Mouse (Mus musculus): ENCODE data around the gene Cops4.

The Cops4 gene

DNA sequence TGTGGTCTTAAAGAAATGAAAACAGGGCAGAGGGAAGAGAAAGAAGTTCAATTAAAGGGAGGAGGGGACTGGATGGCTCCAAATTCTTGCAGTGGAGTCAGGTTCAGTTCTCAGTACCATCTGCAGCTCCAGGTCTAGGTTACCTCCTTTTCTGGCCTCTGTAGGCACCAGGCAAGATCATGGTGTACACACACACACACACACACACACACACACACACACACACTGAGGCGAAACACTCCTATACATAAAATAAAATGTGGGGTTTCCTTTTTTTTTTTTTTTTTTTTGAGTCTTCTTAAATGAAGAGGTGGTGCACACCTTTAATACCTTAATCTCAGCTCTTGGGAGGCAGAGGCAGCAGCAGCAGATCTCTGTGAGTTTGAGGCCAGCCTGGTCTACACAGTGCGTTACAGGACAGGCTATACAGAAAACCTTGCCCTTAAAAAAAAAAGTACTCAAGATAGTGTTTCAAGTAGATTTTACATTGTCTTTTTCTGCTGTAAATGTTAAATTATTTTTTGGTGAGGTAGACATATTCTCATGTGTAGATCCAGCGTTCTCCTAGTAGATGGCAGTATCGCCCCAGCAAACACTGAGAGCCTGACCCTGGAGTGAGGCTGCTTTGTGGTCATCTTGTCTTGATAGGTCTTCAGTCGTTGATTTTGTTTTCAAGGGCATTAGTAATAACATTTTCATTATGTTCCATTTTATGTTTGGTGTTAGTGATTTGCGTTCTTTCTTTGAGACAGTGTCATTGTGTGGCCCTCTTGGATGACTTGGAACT lies 28.4 kb downstream of the Cops4 start:
- DNase-seq, result peak; percentile 63

DNA sequence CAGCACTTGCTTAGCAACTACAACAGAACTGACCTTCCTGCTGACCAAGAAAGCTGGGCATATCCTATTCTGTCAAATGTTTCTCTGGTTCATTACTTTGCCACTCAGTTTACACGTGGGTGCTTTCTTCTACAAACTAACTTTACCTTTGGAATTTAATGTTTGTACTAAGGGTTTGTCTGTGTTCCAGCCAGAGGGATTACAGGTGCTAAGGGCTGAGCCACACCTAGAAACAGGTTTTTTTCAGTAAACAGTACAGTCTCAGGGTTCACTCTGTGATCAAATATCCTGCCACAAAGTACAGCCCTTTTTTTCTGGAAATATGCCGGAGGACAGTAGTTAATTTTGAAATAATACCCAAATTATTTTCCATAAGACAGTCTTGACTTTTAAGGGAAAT lies 30.1 kb downstream of the Cops4 start:
- DNase-seq, result no peak

DNA sequence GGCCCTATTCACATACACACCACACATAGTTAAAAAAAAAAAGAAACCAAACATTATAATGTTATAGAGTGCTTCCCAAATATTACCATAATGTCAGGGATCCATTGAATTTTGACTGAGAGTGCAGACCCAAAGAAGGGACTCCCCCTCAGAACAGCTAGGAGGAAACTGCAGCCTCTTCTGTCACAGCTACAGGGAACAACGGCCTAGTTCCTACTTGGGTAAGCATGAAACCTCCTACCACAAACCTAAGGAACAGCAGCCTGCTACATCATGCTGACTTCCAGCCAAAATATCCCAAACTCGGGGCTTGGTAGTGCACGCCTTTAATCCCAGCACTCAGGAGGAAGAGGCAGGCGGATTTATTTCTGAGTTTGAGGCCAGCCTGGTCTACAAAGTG lies 31.2 kb downstream of the Cops4 start:
- no peak for DNase-seq

DNA sequence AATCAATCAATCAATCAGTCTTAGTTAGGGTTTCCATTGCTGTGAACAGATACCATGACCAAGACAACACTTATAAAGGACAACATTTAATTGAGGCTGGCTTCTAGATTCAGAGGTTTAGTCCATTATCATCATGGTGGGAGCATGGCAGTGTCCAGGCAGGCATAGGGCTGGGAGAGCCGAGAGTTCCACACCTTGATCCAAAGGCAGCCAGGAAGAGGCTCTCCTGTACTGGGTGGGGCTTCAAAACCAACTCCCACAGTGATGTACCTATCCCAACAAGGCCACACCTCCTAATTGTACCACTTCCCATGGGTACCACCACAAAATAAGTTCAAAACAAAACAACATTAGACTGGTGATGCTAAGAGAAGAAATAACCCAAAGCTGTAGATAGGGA lies 32.0 kb downstream of the Cops4 start:
- DNase-seq, result no peak

DNA sequence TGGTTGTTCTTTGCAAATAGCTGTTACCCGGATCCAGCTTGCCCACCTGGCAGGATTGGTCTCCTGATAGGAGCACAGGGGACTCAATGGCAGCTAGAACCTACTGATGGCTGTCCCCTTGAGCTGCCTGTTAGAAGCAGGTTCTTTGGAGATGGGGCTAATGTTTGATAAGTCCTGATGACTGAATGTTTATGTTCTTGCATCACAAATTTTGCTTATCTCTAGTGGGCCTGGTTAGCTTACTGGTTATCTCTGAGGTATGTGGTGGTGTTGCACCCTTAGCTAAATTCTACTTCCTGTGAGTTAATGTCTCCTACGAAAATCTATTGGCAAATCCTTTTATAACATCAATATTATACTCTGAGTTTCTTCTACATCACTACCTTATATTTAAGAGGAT lies 33.8 kb downstream of the Cops4 start:
- DNase-seq, result no peak

DNA sequence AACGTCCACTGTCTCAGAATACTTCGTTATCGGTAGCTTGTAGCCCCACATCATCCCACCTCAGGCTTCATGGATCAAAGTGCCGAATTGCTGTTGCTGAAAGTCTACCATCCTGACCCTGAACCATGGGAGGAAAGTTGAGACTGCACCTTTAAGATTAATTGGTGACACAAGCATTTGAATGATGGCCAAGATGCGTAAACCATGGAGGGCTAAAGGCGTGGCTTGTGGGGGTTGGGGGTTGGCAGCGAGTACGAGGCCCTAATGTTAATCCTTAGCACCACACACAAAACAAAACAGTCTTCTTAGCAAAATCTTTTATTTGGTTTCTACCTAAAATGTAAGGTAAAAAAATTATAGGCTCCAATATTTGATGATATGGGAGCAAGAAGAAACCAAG lies 35.3 kb downstream of the Cops4 start:
- no peak for DNase-seq

DNA sequence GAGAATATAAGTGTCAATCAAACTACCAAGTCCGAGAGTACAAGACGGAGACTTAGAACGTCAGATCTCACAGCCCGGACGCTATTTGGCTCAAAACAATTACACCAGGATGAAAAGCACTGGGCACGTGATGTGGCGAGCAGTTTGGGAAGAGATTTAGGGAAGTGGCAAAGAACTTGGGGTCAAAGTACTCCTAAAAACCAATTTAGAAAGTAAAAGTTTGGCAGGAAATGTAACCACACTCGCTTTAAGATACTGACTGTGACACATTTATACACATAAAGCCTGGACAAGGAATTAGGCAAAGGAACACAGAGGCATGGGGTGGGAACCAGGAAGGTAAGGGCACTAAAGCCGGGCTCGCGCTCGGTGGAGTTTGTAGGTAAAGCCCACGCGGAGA lies 38.9 kb downstream of the Cops4 start:
- DNase-seq, result no peak

DNA sequence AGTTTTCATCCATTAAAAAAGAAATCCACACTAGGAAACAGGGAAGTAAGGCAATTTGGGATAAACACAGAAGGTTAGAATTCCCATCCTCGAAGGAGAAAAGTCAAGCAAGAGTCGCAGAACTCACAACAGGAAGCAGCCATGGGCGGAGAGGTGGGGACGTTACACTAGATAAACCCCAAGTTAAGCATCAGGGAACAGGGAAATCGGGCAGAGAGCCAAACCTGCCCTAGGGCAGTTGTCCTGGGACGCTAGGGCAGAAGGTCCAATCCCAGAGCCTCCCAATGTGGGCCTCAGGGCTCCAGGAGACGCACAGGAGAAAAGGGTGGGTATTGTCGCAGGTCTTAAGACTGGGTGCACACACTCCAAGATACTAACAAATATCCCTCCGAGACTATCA lies 39.4 kb downstream of the Cops4 start:
- DNase-seq, result no peak

DNA sequence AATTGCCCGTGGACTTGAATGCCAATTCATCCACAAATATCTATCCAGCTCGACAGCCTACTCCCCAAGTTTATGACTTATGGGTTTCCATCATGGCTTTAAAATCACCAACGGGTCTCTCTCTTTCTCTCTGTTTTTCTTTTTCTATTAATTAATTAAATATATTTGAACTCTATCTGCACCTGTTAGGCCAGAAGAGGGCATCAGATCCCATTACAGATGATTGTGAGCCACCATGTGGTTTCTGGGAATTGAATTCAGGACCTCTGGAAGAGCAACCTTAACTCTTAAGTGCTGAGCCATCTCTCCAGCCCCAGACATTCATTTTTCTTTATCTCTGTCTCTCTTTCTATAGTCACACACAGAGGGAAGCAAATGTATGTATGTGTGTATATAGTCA lies 40.7 kb downstream of the Cops4 start:
- no peak for DNase-seq

DNA sequence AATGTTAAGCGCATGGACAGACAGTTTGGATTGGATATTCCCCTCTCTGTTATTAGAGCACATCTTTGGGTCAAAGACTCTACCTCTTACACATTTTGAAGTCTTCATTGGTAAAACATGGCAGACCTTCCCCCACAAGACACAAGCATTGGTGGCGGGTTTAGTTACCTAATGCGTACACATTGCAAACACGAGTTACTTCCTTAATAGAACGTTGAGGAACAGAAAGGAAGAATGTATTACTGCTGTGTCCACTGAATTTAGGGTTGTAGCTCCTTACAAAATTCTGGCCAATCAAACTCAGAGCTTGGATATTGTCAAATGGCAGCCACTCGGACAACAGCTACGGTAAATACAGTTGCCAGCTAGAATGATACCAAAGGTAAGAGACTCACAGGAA lies 41.2 kb downstream of the Cops4 start:
- DNase-seq, result no peak

DNA sequence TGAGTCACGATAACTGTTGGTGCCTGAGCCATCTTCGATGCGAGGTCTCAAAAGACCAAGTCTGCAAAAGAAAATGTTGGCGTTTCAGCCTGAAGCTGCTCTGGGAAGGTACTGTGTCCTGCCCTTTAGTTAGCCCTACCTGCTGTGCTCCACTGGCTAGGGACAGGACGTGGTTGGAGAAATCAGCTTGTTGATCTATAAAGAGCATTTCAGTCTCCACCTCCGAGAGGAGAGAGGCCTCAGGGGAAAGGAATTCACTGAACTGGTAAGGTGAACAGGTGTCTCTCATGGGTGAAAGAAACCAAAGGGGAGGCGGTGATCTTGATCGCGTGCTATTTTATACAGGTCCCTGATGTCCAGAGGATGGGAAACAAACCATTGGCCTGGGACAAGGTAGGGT lies 44.6 kb downstream of the Cops4 start:
- peak; percentile 43 to 51 for DNase-seq

DNA sequence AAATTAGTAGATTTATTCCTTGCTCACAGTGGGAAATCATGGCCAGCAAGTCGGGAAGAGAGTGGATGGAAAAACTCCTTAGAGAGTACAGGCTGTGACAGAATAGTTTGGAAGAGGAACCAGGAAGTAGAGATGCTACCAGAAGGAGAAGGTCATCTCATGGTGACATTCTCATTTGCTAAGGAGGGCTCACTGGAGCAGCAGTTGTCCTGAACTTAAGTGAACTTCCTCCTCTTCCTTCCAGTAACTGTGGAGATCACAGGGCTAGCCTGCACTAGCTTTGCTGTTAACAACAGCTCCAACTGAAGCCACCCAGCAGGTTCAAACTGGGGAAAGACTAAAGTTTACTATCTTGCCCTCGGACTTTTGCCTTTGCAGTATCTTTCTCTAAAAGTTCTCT lies 48.7 kb downstream of the Cops4 start:
- no peak for DNase-seq

DNA sequence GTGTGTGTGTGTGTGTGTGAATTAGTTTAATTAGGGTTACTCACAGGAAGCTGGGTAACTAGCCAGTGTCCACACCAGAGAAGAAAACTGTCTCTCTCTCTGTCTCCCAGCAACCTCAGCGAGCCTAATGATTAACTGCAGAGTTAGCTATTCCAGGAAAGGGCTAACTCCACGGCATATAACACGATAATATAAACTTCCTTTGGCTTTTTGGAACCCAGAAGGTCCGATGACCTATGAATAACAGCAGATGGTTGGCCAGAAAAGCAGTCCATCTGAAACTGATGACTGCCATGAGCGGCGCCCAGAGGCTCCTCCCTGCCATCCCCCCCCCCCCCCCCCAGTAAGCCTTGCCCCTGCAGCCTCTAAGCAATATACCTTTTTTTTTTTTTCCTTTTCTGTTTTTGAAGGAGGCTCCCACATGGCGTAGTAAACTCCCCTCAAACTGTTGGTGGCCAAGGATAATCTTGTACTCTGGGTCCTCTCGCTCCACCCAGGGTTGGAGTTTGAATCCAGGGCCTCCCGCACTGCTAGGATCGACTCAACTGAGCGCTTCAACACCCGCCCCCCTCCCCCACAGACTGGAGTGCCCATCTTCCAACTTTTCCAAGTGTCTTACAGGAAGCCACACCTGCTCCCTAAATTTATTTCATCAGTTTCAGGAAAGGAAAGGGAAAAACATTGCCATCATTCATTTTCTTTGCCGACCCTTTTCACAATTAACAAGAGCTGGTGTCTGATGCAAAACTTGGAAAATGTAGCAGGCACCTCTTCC lies 49.3 kb downstream of the Cops4 start:
- DNase-seq, result no peak

DNA sequence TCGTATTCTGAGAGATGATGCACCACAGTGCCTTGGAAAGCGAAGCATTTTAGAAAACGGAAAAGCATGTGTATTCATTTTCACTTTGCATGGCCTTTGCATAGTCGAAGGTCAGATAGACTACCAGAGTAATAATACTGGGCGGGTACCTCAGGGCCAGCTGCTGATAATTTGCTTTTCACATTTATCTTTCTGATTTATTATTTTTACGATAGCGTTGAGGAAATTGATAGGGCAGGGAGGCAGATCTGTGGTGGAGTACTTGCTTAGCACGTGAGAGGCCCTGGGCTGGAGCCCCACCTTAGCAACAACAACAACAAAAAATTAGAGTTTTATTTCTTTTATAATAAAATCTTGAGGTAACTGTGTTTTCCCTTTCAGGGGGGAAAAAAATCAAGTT lies 50.1 kb downstream of the Cops4 start:
- DNase-seq, result no peak

DNA sequence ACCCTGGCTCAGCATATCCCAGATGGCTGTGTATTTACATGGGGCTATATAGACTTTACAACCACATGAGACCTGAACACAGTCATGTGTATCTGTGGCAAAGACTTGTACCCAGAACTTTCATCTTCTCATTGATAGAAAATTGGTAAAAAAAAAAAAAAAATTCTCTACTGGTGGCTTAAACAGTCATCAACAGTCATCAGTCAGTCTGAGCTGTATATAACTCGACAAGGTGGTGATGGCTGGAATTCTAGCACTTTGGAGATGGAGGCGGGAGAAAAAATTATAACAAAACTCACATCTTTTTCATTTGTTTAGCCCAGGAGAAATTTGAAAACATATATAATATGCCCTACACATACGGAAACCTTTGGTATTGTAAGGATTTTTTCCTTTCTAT lies 50.7 kb downstream of the Cops4 start:
- no peak for DNase-seq

DNA sequence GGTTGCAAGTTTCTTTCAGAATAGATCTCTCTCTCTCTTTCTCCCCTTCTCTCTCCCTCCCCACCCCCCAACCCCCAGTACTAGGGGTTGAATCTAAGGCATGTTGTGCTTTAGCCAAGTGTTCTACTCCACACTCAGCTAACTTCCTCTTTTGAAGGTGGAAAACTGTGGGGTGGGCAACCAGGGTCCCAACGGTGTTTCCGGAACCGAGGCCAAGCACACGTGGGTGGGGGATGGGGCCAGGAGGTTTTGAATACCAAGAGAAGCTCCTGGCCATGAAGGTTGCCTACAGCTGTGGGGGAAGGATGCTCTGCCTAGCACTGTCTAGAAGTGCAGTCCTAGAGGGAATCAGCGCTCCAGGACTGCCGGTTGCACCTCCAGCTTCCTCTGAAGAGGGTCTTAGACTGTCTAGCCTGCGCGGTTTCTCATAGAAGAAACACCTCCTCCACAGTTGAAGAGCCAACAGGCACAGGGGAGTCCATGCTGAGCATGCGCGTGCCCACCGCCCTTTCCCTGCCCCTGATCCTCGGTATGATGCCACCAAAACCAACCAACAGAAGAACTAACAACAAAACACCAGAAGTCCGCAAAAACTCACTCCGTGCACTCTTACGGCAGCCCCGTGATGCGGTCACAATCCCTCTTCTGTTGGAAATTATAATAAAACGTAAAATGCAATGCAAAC lies 51.3 kb downstream of the Cops4 start:
- peak; percentile 69 to 70 for DNase-seq

DNA sequence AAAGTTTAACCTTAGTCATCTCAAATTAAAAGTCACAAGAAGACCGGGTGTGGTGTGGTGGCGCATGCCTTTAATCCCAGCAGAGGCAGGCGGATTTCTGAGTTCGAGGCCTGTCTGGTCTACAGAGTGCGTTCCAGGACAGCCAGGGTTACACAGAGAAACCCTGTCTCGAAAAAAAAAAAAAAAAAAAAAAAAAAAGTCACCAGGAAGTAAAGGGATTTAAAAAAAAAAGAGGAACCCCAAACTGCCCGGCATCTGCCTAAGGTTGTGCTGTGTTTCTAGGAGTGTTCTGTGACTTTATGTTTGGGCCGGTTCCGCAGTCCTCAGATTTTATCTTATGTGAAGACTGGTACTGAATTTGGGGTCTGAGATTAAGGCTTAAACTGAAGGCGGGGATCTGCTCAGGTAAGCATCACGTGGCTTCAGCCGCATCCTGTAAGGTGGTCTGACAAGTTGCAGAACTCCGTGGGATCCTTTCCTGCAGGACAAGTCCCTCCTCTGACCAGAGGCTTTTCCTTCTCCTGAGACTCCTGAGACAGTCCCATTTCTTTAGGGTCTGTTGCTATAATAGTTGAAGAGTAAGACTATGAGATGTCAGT lies 52.0 kb downstream of the Cops4 start:
- DNase-seq, result peak; percentile 60 to 61

DNA sequence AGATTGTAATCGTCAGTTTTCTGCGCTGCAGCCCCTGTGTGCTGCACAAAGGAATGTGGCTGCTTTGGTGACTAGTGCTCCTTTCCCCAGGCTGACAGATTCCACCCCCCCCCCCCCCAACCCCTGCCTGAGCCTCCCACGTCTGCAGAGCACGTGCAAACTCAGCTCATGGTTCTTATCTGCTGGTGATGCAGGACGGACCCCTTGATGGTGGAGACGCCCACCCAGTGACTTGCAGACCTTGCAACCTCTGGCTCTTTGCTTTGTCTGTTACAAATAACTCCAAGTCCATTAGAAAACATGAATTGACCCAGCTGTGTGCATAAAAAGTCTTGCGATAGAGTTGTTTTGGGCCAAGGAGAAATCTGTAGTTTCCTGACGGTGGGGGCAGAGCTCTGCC lies 52.6 kb downstream of the Cops4 start:
- DNase-seq, result peak; percentile 35 to 40

DNA sequence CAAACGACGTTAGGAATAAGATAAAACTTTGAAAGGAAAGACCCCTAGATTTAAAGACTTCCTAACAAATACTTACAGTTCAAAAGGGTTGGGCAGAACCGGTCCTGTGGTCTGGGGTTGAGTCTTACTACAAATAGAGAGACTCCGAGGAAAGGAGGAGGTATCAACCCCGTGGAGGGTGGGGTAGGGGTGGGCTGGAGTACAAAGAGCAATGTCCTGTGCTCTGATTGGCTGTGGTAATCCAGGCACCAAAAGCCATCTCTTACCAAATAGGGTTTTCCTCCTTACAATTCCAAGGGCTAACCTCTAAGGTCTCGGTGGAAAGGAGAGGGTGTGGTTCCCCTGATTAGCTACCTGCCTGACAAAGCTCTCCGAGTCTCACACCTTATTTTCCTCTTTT lies 54.0 kb downstream of the Cops4 start, which contains the start of gene Plac8:
TSS of gene Plac8 (minus strand) at position 177 of the 400 bp plus-strand sequence.
- no peak for DNase-seq

DNA sequence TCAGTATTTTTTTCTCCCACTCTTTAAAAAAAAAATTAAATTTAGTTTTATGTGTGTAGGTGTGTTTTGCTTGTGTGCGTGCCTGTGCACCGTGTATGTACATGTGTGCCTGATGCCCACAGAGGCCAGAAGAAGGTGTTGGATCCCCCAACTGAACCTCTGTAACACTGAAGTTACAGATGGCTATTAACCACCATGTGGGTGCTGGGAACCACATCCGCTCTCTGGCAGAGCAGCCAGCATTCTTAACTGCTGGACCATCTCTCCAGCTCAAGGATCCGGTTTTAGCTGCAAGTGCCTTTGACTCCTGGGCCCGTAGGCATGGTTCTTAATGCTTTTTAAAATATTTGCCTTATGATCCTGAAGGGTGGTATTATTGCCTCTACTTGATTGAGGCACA lies 55.1 kb downstream of the Cops4 start:
- peak; percentile 33 to 42 for DNase-seq

DNA sequence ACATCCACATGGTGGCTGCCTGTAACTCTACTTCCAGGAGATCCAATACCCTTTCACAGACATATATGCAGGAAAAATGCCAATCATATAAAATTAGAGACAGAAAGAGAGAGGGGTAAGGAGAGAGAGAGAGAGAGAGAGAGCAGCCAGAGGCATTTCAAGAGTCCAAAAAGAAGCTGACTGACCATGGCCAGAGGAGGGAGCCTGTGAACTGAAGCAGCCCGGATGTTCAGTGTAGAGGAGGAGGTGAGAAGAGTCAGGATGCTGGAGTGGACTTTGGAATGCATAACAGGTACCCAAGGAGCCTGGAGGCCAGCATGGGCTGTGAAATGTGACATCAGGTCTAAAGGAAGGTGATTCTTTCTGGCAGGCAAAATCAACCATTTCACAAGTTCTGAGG lies 56.7 kb downstream of the Cops4 start:
- DNase-seq, result no peak

DNA sequence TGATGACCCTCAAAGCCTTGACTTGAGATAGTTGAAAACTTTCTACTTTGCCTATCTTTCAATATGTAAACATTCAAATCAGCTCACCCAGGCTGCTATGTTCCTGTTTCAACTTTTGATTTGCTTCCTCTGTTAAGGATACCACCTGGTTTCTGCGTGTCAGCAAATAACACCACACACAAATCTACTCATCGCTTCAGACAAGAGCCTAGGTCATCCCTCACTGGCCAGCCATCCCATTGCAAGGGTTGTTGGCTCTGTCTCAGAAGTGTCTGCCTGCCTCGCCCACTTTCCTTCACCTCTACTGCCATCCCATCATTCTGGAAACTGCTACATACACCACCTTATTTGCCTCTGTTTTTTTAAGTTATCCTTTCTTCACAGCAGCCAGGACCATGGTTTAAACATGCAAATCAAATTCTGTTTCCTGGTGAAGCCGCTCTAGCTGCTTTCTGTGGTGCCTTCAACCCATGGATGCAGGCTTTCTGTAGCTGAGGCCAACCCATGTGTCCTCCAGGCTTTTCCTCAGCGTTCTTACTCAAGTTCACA lies 60.8 kb downstream of the Cops4 start:
- peak; percentile 43 to 49 for DNase-seq

Data from B cell, adult 2 months (primary cell).